Mouse (Mus musculus) monocyte, adult 2 months (primary cell): ENCODE data around the gene Spock1.

Source experiments
- DNase-seq, 2 experiments: peaks; one replicate each; pipeline ENCODE4 v3.0.0; 2022; ENCODE audit warnings: low spot score in 2 of 2, low read depth in 1 of 2

Gene Spock1

DNA sequence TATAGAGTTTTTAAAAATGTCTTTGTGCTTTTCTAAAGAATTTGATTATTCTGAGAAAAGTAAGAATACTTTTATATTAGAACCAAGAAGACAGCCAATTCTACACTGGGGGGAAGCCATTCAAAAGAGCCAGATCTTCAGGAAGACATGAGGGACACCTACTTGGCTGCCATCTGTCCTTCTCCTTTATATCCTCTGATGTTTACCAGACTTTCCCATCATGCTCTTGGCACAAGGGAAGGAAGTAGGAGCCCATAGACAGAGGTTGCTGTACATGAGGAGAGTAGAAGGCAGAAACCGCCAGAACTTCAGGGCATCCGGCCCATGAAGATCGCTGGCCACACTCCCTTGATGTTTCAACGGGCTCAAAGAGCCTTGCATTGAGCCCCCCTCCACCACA, 173.6 kb downstream of the Spock1 start:
- no peak for DNase-seq

DNA sequence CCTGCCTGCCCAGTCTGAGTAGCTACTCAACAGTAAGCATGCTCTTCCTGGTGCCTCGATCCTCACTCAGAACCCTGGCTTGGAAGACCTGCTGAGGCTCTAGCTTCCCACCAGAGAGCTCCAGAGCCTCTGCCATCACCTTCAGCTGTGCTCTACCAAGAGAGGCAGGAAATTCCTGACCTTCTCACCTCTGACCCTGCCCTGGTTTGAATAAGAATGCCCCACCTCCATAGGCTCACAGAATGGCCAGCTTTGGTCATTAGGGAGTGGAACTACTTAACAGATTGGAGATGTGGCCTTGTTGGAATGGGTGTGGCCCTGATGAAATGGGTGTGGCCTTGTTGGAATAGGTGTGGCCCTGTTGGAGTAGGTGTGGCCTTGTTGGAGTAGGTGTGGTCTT, 174.6 kb downstream of the Spock1 start:
- no peak for DNase-seq

DNA sequence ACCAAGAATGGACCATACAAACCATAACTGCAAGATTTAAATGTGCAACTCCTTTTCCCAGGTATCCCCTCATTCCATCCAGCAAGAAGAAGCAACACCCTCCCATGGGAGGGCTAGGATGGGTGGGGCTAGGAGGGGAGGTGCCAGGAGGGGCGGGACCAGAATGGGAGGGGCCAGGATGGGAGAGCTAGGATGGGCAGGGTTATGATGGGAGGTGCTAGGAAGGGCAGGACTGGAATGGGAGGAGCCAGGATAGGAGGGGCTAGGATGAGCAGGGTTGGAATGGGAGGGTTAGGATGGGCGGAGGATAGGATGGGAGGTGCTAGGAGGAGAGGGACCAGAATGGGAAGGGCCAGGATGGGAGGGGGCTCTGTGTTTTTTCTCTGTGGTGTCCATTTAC, 175.9 kb downstream of the Spock1 start:
- no peak for DNase-seq

DNA sequence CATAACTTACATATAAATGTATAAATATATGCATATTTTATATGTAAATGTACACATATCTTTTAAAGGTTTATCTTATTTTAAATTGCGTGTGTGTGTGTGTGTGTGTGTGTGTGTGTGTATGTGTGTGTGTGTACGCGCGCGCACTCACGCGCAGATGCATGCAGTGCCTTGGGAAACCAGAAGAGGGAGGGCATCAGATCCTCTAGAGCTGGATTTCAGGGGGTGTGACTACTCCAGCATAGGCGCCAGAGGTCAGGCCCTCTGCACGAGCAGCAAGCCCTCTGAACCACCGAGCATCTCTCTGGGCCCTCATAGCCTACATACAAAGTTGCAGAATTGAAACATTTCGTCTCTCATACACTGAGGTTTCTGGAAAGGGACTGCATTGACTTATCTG, 180.4 kb downstream of the Spock1 start:
- DNase-seq = no peak

DNA sequence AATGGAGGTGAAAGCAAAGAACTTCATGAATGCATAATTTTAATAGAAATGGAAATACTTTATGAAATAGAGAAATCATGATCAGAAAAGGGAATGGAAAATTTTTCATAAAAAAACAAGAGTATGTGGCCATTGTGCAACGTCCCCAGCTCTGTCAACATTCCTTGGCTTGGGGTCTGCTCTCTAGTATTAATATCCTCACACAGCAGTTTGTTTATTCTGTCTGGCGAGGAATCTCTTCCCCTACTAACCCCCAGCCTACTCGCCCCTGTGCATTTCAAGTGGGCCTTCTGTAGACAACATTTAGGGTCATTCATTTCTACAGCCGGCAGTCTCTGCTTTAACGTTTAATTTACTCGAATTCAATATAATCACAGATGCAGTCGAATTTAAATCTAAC, 181.5 kb downstream of the Spock1 start:
- DNase-seq = no peak

DNA sequence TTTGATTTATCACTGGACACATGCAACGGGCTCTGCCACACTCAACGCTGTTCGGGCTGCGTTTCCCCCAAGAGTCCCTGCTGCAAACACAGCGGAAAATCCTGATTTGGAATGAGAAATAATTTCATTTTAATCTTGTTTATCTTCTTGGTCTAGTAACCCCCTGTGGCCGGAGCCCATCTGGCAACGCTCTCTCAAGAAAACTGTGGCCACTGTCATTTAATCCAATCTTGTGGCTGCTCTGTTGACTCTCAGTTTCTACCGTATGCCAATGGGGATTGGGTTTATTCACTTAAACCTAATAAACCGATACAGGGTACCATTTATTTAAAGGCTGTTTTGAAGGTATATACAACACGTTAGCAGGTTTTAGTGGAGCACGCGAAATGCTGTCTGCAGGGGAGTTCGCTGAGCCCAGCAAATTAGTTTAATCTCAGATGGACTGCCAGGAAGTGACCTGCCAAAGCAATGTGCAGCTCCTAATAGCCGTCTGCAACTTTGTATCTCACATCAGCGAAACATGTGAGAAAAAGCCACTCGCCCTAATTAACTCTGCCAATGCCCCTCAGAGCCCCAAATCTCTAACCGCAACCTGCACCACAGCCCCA, 185.7 kb downstream of the Spock1 start:
- no peak for DNase-seq

DNA sequence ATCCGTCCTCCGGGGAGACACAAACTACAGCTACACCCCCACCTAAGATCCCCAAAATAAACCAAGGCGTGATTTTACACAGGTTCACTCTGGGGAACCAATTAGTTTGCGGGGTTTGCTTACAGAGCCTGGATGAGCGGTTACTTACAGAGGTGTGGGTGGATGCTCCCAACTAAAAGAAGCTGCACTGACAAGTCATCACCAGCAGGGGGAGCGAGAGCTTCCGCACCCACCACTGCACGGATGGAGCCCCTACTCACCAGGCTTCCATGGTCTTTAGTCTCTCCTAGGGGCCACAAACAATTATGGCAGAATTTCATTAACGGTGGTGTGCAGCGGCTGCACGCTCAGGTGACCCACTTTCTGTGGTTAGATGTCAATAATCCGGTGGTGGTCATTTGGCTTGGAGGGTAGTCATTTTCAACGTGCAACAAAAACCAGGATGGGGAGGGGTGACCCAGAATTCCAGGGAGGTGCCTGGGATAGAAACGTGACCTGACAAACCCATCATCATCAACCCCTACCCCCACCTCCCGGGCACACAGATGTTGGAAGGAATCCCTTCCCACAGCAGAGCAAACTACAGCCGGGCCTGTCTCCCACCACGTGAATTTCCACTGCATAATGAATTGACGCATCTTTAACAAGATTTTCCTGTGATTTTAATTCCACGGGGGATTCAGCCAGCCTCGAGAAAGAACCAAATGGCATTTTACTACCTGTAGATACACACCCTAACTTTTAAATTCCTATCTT, 186.4 kb downstream of the Spock1 start:
- no peak for DNase-seq

DNA sequence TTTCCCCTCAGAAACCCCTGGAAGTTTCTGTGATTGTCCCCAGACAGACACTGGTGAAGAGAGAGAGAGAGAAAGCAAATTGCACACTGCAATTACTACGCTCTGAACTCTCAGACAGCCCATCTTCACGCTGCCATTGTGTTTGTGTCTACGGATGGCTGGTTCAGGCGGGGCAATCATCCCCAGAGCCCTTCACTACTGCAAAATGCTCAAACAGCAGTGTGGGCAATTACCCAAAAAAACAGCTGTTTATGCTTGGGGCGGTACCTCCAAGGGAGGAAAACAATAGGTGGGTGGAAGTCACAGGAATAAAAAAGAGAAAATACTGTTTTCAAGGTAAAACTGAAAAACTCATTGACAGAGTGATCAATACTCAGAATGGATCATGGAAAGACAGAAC, 190.0 kb downstream of the Spock1 start:
- DNase-seq = no peak

DNA sequence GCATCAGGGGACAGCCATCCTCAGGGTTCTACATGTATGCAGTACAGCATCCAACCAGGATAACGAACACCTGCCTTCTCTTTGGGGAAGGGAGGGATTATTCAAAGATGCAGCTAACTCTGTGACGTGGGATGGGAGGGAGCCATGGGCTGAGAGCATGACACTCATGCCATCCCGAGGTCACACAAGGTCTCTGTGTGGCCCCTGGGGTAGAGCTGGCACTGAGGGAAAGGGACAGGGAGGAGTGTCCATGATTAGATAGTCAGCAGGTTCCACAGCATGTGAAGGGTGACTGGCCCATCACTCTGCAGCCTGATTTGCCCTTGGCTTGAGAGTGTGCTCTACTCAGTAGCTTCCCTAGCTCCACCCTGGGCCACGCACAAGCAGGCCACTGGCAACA, 195.2 kb downstream of the Spock1 start:
- no peak for DNase-seq

DNA sequence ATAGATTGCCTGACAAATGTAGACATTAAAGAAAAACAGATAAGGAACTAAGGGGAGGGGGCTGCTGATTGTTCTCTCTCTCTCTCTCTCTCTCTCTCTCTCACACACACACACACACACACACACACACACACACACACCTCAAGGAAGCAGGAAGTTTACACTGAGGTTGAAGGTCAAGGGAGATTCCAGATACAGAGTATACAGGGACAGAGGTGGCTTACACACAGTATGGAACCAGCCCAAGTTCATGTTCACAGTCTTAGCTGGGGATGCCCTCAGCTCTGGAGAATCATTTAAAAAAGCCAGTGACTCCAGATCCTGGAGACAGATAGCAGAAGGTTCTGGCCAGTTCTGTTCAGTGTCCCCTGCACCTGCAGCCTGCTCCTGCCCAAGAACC, 199.7 kb downstream of the Spock1 start:
- no peak for DNase-seq

DNA sequence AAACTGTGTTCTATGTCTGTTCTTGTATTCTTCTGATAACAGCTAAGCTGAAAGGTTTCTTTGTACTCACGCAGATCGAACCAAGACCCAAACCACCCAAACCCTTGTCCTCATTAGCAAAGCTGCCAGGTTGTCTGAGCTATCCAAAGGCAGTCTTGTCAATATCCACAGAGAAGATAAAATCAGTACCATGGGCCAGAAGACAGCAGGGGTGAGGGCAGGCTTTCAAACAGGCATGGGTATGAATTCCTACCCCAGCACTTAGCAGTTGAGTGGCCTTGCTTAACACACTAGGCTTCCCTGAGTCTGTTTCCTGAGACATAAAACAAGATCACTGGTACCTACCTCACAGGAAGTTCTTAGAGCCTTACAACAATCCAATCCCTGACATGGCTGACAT, 205.2 kb downstream of the Spock1 start:
- no peak for DNase-seq

DNA sequence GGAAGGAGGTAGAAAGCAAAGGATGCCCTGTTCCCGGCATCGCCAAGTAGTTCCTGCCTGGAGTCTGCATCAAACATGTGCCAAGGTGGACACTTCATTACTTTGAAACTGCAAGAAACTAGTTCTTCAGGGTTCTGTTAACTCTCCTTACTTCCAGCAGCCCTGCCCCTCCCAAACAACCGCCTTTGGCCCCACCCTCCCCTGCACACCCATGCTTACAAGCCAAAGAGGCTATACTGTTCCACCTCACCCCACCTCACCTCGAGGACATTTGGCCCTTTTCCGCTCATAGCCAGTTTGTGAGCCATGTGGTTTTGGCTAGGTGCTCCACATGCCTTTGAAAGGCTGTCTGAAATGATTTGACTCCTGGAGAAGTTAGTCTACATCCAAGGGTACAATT, 211.4 kb downstream of the Spock1 start:
- no peak for DNase-seq

DNA sequence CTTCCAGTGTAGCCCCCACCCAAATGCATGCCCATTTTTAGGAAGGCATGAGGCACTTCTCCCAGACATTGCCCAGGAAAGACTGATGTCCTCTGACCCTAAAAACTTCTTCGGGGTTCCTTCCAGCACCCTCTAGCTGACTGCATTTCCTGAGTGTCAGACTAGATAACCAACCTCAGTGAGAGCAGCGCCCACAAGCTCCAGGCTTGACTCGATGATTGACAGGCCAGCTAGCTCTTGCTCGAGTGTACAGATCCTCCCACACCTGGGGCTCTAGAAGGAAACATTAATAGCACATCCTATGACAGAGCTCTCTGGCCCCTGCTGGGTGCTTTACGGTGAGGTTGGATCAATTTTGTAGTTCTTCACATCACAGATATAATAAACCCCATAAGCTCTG, 219.2 kb downstream of the Spock1 start:
- no peak for DNase-seq

DNA sequence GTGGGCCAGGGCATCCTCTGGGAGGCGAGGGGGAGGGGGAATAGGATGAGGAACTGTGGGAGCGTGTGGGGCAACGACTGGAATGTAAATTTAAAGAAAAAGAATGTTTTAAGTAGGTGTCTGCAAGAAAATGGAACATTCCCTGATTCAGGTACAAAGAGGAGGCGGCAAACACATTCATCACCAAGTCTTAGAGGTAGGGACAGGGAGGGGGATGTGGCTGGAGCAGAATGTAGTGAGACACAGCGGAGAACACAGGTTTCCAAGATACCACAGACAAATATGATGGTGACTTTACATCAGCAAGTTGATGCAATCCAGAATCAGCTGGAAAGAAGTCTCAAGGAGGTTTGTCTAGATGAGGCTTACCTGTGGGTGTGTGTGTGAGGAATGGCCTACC, 221.7 kb downstream of the Spock1 start:
- DNase-seq = no peak

DNA sequence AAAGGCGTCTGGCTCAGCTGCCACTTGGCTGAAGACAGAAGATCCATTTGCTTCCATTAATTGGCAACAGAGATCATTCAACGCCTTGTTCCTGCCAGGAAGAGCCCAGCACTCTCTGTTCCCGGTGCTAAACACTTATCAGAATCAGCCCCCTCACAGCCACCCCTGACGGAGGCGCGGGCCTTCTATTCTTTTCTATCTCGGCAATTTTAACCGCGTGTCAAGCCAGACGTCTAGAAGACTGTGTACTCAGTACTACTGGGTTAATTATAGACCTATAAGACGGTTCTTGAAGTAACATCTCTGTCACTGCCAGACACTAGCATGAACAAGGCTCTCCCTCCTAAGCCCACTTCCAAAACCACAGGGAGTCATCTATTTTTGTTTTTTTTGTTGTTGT, 222.9 kb downstream of the Spock1 start:
- DNase-seq = no peak

DNA sequence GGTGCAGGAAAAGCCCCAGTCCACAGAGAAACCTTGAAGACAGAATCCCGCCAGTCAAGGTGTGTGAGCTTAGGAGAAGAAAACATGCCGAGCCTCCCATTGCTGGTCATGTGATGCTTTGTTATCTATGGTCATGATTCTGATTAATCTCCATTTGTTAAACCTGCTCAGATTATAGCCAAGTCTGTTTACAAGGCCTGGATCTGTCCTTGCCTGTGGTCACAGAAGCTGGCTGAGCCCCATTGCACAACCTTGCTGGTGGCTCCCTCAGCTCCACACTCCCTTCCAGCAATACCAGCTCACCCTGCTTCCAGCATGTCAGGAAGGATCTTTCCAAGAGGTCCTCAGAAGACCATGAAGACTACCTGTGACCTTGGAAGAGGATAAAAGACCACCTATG, 228.5 kb downstream of the Spock1 start:
- DNase-seq = no peak

DNA sequence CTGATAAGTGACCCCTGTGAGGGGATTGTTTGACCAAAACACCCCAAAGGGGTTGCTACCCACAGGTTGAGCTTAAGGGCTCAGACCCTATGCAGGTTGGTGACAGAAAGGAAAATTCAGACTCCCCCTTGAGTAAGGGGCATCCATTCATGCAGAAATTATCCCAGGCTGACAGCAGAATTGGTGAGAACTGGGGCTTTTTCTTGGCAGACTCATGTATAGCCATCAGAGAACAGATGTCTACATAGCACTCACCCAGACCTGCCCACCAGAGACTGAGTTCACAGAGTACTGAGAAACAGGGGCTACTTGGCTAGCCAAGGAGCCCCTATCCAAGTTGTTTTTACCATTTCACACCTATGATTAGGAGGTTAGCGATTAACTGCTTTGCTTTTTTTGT, 231.3 kb downstream of the Spock1 start:
- DNase-seq = no peak

DNA sequence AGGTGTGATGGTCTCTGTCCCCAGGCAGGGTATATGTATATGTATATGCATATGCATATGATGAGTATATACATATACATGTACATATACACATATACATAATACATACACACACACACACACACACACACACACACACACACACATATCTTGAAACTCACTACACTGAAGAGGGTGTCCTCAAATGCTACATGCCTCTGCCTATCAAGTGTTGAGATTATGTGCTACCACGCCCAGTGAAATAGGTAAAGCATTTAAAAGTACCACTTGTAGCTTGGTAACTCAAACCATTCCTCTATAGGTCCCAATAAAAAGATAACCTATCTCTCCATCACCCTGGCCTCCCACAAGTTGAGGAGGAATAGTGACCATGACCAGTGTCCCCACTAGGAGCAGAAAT, 234.7 kb downstream of the Spock1 start:
- DNase-seq = no peak

DNA sequence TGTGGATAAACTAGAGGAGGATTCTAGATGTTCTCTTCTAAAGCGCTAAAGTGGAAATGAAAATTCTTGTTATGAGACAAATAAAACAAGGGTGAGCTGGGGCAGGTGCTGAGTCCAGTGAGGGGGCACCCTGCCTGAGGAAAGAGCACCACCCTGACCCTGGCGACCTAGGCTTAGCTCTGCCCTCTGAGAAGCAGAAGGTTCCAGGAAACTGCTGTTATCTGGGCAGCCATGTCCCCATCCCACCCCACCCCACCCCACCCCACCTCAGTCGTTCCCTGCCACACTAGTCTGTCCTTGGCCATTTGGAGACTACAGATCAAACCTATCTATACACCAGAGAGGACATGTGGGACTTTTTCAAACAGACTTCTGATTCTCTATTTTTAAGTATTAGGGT, 235.4 kb downstream of the Spock1 start:
- DNase-seq = no peak

DNA sequence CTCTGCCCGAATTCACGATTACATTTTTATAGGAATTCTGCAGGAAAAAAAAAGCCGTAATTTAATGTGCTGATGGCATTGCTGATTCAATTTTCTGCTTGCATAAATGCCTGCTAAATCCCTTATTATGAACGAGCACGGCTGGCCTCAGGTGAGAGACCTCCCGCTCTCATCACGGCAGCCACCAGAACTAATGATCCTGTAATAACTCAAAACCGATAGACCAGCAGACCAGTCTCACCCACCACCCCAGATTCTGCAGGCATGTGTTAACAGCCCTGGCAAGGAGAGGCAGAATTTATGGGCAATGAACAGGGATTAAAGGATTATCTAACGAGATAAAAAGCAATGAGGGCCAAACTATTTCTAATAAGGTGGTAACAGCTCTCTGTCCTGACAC, 236.2 kb downstream of the Spock1 start:
- DNase-seq = no peak

DNA sequence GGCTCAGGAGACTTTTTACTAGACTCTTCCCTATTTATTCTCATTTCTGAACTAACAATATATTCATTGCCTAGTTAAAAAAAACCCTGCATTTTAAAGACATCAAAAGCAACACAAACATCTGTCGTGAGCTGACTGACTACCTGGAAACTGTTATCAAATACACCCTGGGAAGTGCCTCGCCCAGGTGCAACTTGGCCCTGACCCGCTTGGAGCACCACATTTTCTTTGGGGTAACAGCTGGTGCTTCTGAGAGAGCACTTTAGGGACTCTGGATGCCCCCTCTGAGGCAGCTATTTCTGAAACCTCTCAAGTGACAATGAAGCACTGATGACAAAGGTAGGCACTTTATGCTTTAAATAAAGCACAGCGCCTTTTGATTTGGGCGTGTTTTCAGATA, 236.8 kb downstream of the Spock1 start:
- no peak for DNase-seq

DNA sequence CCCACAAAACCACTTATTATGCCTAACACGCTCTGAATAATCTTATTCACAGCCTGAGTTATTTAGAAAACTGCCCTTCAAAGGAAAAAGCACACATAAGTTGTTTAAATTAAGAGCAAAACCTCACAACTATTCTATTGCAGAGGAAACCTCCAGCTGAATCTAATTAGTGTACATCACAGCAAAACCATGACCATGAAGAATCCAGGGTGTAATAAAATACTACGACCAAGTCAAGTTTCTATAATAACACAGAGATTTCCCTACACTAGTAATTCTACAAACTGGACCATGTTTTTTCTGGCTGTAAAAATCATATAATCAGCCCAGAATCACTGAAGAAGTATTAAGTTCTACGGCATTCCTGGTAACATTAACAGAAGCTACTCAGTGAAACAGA, 240.5 kb downstream of the Spock1 start:
- no peak for DNase-seq

DNA sequence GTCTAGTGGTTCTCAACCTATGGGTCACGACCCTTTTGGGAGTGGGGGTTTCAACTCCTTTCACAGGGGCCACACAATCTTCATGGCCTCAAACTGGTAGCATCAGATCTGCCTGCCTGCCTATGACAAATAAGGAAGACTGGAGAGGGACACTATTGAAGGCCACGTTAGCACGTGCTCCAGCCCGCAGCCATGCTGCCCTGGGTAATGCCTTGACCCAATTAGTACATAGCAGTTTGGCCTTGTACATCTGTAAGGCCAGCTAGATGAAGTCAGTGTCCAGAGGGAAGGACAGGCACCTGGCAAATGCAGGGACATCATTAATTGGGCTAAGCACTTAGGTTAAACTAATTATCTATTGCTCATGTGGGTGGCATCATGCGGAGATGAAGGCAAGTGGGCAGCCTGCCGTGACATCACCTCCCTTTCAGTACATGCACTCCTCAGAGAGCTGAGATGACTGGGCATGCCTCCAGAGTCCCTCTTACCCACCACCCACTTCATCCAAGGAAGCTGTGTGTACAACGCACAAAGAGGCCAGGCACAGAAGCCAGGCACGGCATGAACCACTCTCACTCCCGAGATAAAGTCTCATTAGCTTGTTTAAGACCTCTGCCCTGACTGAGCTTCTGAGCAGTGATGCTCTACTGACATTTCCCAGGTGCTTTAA, 241.8 kb downstream of the Spock1 start:
- no peak for DNase-seq
